Mouse (Mus musculus) olfactory bulb, adult 2 months (tissue): ENCODE measurements around the gene Ints5. TPM values are rescaled to one million over a fixed set of nuclear protein-coding genes. Genes with fewer than 3 reads are reported as not detected.
"Not testable (repeated sequence)": the region's sequence is repeated elsewhere in the genome, so short reads cannot be mapped to it uniquely, and the experiment has no call there.

ENCODE experiments used
- H3K27ac ChIP-seq: fragments of 200-500 bp; 2 replicates; pipeline ENCODE4 v1.5.1; 2012; ENCODE audit warnings: low read depth, low read length; ENCODE audit not compliant: insufficient read depth
- H3K4me1 ChIP-seq: fragments of 200-500 bp; 2 replicates; pipeline ENCODE4 v1.6.1; 2012; ENCODE audit warnings: low read length; ENCODE audit not compliant: control insufficient read depth, insufficient read depth
- H3K4me3 ChIP-seq: fragments of 200-500 bp; 2 replicates; pipeline ENCODE4 v1.5.1; 2012; ENCODE audit warnings: mild to moderate bottlenecking, low read depth, low read length, moderate library complexity; ENCODE audit not compliant: insufficient read depth
- CTCF ChIP-seq: fragments of 200-500 bp; IDR thresholded peaks from 2 replicates; pipeline ENCODE4 v1.5.1; 2012; ENCODE audit warnings: low read depth, mild to moderate bottlenecking, low read length, moderate library complexity; ENCODE audit not compliant: insufficient read depth
- POLR2A ChIP-seq: fragments of 200-500 bp; IDR thresholded peaks from 2 replicates; pipeline ENCODE4 v1.6.1; 2012; ENCODE audit warnings: mild to moderate bottlenecking, low read depth, low read length, moderate library complexity; ENCODE audit not compliant: insufficient read depth
- WGBS: fragments of 180-500 bp; shearing (Covaris S2); methylation state at CpG from one replicate; pipeline ENCODE4 v1.1.7; 2018; 5-methylcytosine and 5-hydroxymethylcytosine counted together
- polyA plus RNA-seq: library from polyadenylated mRNA; stranded (reverse); fragments of >200 nt; gene quantifications from 2 replicates; pipeline ENCODE4 v1.2.4, GENCODE M21; 2012; ENCODE audit warnings: low replicate concordance; ENCODE audit not compliant: missing spikeins, insufficient read depth, insufficient read length

Ints5 gene
- polyA plus RNA-seq, 1 experiment: not detected

DNA sequence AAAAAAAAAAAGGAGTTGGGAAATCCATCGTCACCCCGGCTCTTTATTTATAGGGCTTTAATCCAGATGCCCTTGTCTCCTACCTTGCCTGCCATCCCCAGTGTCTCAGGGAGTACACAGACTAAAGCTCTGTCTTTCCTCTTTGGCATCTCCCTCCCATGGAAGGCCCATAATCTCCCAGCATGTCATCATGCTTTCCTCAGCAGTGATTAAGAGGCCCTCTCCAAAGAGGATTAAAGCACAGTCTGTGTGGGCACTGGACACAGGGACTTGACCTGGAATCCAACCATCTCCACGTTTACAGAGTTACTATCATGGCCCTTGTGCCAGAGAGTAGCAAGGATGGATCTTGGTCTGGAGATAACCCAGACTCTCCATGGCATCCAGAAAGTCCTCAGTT lies 9.2 kb upstream of the Ints5 start, which contains the start of the genes Lbhd1 and Gm49403:
TSS of gene Lbhd1 (plus strand) at position 117 of the 400 bp plus-strand sequence.
TSS of gene Gm49403 (plus strand) at position 315 of the 400 bp plus-strand sequence.
- Histone ChIP-seq H3K4me3 (no peak within 1 kb of the TSS), H3K4me1 (peaks cover 3% of the 10 kb centered on the region; the same call in 1 of the 2 replicates), H3K27ac (no peak within 1 kb of the TSS)
- 73% methylated on average over 3 of the region's 3 CpGs for WGBS
- TF ChIP-seq CTCF: no peak
- TF ChIP-seq POLR2A: no peak

DNA sequence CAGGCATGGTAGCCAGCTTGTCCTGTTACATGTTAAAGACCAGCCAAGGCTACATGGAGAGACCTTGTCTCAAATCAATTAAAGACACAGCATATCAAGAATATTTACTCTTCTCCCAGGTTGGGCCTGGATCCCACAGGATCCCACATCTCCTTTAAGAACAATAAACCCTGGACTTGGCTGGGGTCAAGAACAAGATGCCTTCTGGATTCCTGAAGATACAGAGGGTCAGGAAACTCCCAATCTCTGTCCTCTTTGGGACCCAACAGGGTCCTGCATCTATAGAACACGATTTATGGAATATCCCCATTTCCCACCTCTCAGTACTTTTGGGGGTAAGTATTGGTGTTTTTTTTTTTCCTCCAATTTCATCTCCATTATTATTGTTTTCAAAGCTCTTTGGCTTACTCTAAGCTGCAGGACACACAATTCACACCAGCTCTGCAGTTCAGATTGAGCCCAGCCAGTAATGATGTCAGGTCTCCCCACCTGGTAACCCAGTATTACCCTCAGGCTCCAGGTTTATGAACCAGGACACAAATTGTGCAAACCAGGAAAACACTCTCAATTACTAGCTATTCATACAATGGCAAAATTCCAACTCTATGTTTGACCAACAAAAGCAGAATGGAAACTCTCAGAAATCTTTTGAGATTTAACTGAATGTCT lies 5.8 kb upstream of the Ints5 start:
- WGBS: 59% methylated on average over 1 of the region's 1 CpGs
- Histone ChIP-seq H3K27ac (no peak overlapping the region), H3K4me3 (no peak overlapping the region), H3K4me1 (no peaks in the 10 kb centered on the region)
- no peak for TF ChIP-seq CTCF
- no peak for TF ChIP-seq POLR2A

DNA sequence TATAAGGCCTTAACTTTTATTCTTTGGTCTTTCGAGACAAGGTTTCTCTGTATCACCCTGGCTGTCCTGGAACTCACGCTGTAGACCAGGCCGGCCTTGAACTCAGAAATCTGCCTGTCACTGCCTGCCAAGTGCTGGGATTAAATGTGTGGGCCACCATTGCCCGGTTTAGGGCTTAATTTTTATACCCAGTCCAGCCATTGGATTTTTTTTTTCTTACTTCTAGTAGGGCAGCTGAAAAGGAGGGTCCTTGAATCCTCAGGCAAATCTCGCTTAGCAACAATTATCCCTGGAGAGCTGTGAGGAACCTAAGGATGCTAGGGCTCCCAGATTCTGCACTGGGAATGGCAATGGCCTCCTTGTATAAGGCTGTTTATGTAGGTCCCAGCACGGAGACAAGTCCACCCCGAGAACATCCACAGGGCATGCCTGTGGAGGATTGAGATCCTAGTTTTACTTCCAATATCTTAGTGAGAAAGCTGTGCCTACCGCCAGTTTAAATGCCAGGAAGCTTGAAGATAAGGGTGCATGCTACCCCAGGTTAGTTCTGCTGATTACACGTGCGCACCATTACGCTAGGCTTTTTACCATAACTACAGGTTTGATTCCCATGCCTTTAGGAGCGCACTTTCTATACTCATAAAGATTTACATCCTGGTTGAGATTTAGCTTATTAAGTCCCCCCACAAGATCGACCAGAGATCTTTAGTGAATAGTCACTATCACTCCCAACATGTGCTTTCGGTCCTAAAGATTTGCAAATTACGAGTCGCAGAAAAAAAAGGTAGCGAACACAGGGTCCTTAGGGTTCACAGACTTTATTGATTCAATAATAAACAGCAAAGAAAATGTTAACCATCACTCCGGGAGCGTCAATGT lies 5.0 kb upstream of the Ints5 start:
- TF ChIP-seq POLR2A (no peak), CTCF (no peak)
- Histone ChIP-seq H3K4me1 (no peaks in the 10 kb centered on the region), H3K4me3 (peak overlapping the region; percentile 69), H3K27ac (no peak overlapping the region)
- WGBS: 20% methylated on average over 19 of the region's 19 CpGs

DNA sequence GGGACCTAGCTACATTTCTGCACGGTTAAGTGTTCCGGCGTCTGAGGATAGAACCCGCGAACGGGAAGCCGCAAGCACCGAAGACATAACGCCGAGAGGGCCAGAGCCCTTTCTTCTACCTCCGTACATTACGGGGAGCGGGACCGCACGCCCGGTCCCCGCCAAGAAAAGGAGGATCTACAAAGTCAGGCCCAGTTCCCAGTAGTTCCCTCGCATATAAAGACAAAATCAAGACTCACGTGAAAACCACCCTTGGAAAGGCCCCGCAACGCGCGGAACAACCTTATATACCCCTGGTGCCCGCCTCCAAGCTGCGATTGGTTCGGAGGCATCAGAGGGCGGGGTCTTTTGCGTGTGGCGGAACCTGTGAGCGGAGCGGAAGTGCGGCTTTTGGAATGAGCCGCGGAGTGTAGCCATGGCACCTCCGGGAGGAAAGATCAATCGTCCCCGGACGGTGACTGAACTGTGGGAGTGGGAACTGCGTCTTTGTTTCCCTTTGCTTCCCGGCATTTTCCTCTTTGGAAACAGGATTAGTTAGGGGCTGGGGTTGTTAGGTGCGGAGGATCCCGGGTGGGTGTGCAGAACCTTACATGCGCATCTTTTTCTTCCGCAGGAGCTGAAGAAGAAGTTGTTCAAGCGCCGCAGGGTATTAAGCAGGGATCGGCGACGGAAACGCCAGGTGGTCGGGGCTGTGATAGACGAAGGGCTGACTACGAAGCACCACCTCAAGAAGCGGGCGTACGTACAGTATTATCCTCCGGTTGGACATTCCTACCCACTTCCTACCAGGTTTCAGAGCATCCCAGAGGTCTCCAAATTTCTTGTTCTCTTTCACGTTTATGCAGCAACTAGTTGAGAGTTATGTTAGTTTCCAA lies 4.1 kb upstream of the Ints5 start, which contains the start of the genes 1810009A15Rik and Gm49416:
TSS of gene 1810009A15Rik (plus strand) at position 343 of the 875 bp plus-strand sequence.
TSS of gene Gm49416 (plus strand) at position 416 of the 875 bp plus-strand sequence.
- H3K27ac ChIP-seq: 0 out of 2 replicates have a peak within 1 kb of the TSS, but pooled peaks have one; percentile 17
- TF ChIP-seq POLR2A: no peak; the same call in 1 of the 2 replicates
- no peak for TF ChIP-seq CTCF
- H3K4me3 ChIP-seq: peak within 1 kb of the TSS; percentile 69
- H3K4me1 ChIP-seq: peaks cover 2% of the 10 kb centered on the region; the same call in 1 of the 2 replicates
- WGBS: under 1% methylated on average over 58 of the region's 58 CpGs

DNA sequence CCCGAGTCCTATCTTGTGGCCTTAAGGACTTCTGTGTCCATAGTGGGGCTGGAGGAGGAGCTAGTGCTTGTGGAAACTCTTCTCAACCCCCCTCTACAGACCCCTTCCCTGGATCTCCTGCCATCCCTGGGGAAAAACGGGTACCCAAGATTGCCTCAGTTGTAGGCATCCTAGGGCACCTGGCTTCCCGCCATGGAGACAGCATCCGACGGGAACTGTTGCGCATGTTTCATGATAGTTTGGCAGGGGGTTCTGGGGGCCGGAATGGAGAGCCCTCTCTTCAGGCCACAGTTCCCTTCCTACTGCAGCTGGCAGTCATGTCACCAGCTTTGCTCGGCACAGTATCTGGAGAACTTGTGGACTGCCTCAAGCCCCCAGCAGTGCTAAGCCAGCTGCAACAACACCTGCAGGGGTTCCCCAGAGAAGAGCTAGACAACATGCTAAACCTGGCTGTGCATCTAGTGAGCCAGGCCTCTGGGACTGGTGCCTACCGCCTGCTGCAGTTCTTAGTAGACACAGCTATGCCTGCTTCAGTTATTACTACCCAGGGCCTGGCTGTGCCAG lies 2.7 kb downstream of the Ints5 start:
- TF ChIP-seq POLR2A (no peak), CTCF (no peak)
- 81% methylated on average over 9 of the region's 9 CpGs for WGBS
- Histone ChIP-seq H3K4me1 (peaks cover 9% of the 10 kb centered on the region), H3K4me3 (no peak overlapping the region), H3K27ac (no peak overlapping the region)

DNA sequence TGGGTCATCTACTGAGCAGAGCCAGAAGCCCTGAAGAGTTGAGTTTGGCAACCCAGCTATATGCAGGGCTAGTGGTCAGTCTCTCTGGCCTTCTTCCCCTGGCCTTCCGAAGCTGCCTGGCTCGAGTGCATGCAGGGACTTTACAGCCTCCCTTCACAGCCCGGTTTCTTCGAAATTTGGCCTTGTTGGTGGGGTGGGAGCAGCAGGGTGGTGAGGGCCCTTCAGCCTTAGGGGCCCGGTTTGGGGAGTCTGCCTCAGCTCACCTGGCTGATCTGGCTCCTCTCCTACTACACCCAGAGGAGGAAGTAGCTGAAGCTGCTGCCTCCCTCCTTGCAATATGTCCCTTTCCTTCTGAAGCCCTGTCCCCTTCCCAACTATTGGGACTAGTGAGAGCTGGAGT lies 3.4 kb downstream of the Ints5 start:
- not testable (repeated sequence) for H3K4me3 ChIP-seq, H3K27ac ChIP-seq, H3K4me1 ChIP-seq
- 92% methylated on average over 5 of the region's 5 CpGs for WGBS

DNA sequence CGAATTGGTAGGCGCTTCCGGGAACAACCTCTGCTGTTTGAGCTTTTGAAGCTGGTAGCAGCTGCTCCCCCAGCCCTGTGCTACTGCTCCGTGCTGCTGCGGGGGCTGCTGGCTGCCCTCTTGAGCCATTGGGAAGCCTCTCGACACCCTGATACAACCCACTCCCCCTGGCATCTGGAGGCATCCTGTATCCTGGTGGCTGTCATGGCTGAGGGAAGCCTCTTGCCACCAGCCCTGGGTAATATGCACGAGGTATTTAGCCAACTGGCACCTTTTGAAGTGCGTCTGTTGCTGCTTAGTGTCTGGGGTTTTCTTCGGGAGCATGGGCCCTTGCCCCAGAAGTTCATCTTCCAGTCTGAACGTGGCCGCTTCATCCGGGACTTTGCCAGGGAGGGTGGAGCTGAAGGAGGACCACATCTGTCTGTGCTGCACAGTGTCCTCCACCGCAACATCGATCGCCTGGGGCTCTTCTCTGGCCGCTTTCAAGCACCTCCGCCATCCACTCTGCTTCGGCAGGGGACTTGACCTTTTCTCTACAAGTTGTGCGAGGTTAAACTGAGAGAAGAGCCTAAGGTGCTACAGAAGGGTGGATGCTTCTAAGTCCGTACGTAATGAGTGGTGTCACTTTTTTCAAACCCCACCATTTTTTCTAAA lies 4.5 kb downstream of the Ints5 start:
- WGBS: 15% methylated on average over 21 of the region's 21 CpGs
- H3K27ac ChIP-seq: 0 out of 2 replicates have a peak overlapping the region, but pooled peaks have one; percentile 8
- peak overlapping the region; percentile 83 for H3K4me3 ChIP-seq
- H3K4me1 ChIP-seq: not testable (repeated sequence)
